Mouse (Mus musculus) skeletal muscle tissue, adult 2 months (tissue): ENCODE data around the gene Sp1.

Experiments
- DNase-seq: peaks from one replicate; pipeline ENCODE4 v3.0.0-alpha.2; 2012; ENCODE audit warnings: low read depth, low spot score

Gene Sp1

GRCm38 (mm10) chr15:102473246-102473645 is 67.3 kb downstream of the Sp1 start:
- no peak for DNase-seq

- no peak for DNase-seq
Observed at GRCm38 (mm10) chr15:102474520-102474919, 68.6 kb downstream of the Sp1 start.

- DNase-seq = no peak
Observed at GRCm38 (mm10) chr15:102483136-102483535, 77.2 kb downstream of the Sp1 start.

- no peak for DNase-seq
Observed at GRCm38 (mm10) chr15:102485853-102486252, 79.9 kb downstream of the Sp1 start.
